Mouse (Mus musculus) cerebellum, postnatal 14 days (tissue): ENCODE measurements at regions not wholly inside any gene's neighbourhood (a gene's known extent, or its start where the extent isn't known, plus 50 kb on each side); places are given as distances from the start of the nearest gene placed in this dataset.

ENCODE experiments used
- DNase-seq, 2 experiments: peaks; one replicate each; pipeline ENCODE4 v3.0.0; 2021; ENCODE audit warnings: mixed read lengths in 2 of 2

DNA sequence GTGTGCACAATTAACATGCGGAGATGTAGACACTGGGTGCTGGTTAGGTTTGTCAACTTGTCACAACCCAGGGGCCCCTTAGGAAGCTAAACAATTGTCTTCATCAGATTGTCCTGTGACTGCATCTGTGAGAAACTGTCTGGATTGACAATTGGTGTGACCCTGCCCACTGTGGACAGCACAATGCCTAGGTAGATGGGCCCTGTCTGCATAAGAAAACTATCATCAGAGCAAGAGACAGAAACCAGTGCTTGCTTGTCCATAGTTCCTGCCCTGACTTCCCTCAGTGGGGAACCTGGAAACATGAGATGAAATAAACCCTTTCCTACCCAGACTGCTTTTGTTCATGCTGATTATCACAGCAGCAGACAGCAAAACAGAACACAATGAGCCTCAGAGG is 63.5 kb upstream of the Tyw5 start:
- DNase-seq = no peak

DNA sequence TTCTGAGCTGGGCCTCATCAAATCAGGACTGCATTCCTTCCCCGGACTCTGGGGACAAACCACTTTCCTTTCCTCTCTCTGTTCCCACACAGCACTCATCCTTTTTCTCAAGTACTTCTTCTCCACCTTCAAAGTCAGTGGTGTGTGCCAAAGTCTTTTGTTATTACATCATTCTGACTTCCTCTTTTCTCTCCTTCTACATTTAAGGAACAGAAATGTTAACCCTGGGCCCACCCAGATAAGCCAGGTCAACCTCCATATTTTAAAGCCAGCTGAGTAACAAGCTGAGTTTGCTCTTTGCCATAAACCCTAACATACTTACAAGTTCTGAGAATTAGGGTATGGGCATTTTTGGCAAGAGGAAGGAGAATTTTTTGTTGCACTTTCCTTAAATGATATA is 65.3 kb upstream of the Tyw5 start:
- DNase-seq = no peak

DNA sequence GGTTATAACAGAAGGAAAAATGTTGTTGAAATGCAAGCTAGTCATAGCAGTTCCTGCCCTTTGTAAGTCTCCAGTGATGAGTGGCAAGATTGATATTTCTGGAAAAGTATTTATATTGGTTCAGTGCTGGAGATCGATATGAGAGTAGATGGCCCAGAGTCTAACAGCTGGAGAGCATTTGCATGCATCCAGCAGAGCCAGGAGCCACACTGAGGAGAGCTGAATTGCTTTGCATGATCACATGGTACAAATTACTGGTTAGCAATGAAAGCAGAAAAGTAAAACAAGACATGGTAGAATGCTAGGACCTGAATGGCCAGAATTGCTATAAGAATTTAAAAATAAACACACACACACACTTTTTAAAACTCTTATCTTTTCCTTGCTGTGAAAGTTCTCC is 70.8 kb upstream of the Tyw5 start:
- DNase-seq = no peak

DNA sequence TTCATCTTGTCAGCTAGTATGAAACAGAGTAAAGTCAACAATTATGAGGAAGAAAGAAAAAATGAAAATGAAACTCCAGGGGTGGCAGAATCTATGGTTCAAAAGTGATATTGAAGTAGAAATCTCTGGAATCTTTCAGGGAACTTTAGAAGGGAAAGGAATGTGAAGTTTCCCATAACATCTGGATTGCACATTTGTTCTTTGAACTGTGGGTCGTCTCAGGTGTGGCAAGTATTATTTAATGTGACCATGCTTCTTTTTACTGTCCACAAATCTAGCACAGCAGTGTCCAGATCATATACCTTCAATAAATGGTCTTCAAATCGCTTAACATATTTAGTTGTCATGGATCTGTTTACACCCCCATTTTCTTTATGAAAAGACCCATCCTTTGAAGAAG is 71.2 kb upstream of the Tyw5 start:
- no peak for DNase-seq

DNA sequence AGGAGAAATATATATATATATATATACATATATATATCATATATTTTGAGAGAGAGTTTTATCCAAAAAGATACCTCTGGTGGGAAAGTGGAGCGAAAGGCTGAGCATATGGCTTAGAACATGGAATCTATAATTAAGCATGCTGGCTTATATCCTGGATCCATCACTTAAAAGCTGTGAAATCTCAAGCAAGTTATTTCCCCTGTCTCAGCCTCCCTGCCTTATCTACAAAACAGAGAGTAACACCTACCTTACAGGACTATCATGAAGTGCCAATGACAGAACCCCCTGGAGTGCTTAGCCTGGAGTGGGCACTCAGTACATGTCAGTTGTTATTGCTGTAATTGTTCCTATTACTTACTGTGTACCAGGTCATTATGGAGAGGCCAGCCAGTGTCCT is 71.9 kb upstream of the Tyw5 start:
- DNase-seq = no peak

DNA sequence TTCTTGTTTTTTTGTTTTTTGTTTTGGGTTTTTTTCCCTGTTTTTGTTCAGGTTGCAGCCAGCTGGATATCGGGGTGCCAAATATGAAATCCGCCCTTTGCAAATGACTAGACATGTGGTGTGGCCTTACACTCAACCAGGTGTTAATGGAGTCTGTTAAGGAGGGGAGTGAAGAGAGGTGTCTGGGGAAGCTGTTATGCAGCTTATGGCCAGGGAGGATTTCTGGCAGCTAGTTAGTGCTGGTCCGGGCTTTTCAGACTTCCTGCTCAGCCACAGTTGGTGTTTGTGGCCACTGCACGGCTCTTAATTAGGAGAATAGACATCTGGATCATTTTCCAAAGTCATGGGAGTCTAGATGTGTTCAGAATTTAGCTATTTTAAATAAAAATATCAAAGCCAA is 72.7 kb upstream of the Tyw5 start:
- no peak for DNase-seq

DNA sequence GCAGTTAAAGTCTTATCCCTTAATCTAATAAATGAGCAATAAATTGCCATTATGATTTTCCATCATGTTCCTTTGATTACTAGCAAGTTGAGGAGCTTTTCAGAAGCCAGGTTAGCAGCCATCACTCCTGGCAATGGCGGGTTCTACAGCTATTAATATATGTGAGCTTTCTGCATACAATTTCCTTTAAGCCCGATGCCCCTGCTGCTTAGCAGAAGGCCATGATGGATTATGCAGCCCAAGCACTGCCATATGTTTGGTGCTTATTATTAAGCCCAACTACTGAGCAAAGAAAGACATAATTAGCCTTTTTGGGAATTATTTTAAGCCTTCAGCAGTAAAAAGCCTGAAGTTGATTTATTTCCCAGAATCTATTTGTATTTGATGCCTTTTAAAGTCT is 82.3 kb upstream of the Tyw5 start:
- no peak for DNase-seq

DNA sequence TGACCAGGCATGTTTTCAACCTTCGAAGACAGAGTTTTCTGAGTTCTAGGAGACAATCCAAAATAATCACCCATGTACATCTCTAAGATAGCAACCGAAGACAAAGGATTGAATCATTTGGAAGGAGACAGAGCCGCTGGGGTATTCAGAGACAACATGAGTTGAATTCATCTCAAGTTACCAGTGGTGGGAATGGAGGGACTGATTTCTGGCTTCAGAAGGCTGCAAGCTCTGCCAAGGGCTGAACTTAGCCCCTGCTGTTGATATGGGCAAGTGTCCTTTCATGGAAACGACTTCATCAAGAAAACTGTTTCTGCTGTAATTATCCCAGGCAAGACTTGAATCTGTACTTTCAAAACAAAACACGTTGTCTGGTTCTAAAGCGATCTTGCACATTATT is 82.7 kb upstream of the Tyw5 start:
- DNase-seq = peak; percentile 30 to 47

DNA sequence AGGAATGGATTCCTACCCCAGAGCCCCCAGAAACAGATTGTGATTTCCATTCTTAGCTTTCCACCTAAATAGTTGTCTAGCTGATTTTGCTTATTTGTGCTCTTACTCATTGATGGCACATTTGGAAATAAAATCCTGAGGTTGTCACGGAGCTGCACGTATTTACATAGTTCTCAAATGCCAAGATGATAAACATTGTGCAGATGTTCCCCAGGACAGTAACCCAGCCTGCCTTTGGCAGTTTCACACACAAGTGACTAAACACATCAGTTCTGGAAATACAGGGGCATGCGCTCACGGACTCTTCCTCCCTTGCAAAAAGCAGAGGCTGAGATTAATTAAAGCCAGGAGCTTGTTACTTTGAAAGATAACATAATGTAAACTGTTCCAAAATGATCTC is 83.1 kb upstream of the Tyw5 start:
- no peak for DNase-seq

DNA sequence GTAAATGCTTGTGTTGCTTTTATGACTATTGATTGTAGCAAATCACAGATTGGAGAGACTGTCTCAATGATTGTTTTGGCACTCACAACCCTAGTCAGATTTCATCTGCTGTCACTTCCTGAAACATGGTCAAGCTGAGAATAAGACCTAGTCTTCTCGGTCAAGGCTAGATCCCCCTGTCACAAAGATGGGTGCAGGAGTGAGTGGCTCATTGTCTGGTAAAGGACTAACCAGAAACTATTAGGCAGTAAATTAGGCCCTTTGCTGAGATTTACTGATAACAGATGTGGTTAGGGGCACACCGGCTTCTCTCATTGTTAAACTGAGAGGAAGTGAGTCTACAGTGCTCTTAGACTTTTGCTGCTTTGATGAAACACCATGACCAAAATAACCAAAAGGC is 85.8 kb upstream of the Tyw5 start:
- no peak for DNase-seq

DNA sequence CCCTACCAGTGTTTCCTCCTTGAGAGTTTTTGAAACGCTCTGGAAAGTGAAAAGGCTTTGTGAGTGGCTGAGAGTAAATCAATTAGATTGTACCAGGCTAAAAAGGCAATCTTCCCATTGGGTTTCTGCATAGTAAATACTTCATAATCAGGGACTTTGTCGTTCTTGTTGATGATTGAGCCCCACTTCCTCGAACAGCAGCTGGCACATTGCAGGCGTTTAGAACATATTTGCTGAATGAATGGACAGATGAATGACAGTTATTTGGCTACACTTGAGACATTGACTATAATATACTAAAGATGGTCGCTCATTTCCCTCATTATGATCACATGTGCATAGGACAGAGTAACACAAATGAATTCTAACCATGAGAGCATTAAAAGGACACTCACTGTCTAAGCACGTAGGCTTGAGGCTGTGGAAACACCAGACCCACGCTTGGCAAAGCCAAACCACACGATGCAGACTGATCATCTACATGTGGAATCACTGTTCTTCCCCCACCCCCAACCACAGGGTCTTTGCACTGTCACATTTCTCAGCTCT is 90.7 kb upstream of the Tyw5 start:
- DNase-seq = no peak

DNA sequence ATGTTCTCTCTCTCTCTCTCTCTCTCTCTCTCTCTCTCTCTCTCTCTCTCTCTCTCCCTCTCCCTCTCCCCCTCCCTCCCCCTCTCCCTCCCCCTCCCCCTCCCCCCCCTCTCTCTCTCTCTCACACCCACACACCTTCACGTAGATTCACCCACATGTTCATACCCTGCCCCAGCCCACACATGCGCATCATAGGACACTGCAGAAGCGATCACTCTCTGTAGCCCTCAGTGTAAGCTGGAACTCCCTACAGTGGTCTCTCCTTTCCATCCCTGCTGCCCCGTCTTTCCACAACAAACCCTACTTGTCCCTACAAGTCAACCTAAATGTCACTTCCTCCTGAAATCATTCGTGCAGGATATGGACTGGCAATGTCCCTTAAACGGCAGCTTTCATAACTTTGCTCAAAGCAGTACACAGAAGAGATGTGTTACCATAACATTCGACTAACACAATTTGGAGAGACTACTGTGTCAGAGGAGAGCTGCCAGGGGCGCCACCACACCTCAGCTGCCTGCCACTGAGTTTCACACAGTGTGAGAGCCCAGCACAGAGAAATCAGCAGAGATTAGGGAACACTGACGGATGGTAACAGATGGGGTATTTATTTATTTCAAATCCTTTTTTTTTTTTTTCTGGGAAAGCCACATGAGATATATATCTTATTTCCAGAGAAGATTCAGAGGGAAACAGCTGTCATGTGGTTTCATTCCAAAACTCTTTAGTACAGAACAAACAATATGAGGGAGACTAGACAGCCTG is 103.6 kb upstream of the Tyw5 start:
- no peak for DNase-seq

DNA sequence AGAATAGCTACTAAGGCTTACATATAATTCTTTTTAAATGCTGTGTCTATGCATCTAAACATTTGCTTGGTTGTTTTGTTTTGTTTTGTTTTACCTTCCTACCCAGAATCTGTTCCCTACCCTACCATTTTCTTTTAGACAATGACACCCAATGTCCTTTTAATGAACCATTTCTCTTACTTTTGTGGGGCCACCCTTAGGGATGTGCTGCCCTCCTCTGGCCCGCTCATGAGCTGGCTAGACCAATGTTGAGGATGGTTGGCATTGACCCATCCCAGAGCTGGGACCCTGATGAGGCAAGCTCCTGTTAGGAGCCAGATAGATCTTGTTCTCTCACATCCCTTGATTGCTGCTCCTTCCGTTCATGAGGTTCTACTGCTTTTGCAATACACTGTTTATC is 105.0 kb upstream of the Tyw5 start:
- no peak for DNase-seq

DNA sequence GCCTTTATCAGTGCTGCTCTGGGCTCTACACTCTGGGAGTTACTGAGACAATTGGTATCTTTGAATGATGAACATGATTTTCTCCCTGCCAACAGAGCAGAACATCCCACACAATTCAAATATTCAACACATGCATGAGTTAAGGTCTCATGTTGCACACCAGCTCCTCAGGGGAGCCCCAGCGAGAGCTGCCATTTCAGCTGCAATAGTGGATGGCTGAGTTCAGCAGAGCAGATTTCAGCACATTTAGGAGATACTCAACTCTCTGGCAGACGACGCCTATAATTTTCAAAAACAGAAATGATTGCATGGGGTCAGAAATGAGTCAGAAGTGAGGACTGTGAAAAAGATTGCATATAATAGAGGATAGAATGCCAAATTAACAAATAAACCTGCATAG is 105.6 kb upstream of the Tyw5 start:
- no peak for DNase-seq

DNA sequence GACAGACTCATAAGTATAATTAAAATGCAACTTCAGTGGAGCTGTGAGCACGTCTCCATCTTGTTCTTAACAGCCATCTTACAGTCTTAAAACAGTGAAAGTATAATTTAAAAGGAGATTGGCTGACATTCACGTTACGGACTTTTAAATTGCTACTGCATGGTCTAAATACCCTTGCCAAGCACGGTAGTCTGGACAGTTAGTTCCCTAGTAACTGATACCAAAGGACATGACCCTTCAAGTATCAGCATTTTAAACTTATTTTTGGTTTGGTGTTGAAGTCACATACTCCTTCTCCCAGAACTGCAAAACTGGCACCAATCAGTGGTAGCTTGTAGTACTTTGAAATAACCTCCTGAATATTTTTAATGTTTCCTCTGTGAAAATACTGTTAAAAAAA is 119.1 kb upstream of the Tyw5 start:
- DNase-seq = no peak

DNA sequence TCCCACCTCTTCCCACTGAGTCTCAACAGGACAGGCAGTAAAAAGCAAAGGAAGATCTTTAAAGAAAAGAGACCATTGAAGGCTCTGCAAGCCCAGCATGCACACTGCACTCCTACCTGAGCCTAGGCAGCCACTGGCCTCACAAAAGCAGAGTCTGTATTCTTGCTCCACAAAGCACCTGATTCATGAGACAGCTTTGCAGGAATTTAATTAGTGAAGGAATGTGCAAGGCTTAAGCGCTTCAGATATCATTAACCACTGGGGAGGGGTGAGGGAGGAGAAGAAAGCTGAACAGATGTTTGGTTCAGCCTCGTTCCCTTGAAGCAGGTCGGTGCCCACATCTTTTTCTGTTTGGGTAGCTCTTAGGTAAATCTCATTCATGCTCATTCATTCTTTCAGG is 121.8 kb upstream of the Tyw5 start:
- no peak for DNase-seq

DNA sequence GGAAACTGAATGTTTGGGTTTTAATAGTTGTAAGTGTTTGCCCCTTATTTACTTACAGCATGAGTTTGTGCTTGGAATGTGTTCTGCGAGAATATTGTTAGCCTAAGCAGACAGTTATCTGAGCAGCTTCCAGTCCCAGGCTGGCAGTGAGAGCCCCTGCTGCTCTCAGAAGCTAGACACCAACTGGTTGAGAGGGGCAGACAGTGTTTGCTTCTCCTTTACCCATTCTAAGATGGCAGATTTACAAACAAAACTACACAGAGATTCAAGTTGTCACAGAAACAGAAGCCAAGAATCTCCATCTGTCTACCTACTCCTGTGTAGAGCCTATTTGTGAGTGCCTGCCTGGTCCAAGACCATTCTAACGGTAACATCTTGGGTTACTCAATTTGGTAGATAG is 122.4 kb upstream of the Tyw5 start:
- DNase-seq = peak; percentile 9 to 34

DNA sequence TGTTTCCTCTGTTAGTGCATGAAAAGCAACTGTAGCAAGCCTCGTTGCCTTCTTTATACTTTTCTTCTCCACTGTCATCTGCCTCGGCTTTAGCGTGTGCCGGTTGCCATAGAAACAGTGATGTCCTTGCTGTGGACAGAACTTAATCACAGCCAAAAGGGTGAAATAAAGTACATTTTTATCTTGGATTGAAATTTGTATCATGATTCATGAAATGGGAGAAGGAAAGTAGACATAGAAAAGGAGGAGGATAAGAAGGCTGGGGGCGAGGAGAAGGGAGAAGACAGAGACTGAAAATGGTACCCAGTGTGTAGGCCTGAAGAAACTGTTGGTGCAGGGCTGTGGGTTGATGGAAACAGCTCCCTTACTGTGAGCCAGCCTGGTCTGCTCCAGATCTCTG is 130.5 kb upstream of the Tyw5 start:
- DNase-seq = no peak

DNA sequence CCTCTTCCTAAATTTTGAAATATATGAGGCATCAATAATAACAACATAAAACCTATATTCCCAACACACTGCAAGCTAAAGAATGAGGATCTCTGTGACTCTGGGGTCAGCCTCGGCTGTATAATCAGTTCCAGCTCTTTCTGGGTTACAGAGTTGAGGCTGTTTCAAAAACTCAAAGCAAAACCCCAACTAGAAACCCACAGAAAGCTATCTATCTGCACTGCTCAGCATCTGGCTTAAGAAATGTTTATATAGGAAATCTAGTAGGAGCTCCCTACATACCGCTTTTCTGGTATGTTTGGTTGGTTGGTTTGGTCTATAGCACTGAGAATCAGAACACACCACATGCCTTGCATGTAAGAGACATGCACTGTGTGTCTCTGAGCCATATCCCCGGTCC is 137.8 kb upstream of the Tyw5 start:
- DNase-seq = no peak

DNA sequence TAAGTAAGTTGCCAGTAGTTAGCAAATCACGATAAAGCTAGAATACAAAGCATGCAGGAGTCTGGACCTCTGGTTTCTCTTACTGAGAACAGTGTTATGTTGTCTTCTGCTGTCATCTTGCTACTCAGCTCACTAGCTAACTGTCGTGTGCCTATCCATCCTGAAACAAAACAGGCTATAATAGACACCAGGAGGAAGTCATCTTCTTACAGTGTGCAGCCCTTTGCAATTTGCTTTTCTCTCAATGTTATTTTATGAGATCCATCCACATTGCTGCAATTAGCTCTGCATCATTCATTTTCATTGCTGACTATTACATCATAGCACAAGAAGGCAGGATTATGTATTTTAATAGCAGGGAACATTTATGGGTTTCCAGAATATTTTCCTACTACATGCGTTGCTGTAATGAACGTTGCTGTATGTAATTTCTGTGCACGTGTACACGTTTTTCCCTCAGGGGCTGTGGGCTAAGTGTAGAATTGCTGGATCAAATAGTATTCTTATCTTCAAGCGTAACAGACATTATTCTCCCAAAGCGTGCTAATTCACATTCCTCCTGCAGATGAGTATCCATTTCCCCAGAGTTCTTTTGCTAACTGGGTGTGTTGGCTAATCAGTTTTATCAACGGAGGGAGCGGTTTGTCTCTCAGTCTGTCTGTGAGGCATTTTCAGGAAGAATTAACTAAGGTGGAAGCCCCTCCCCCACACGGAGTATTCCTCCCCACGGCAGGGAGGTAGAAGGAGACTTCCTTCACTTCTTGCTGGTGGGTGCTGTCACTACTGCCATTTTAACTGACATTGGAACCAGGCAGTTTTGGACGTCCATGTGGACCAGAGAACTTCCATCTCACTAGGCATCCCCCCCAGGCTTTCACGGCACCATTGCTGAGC is 139.1 kb upstream of the Tyw5 start:
- DNase-seq = no peak

DNA sequence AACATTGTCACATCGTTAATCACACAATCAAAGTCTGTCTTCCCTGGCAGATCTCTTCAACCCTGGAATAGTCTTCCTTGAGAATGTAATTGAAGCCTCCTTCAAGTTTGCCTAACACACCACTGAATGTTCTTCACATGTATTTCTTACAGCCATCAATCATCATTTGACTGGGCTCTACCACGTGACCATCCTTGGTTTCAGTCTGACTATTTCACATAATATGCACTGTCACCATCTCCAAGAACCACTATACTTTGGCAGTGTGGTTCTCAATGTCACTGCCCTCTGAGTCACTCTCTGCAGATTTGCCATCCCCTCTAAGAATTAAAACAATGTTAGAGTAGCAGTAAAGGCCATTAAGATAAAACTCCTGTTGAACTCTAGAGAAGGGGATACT is 154.6 kb upstream of the Tyw5 start:
- no peak for DNase-seq

DNA sequence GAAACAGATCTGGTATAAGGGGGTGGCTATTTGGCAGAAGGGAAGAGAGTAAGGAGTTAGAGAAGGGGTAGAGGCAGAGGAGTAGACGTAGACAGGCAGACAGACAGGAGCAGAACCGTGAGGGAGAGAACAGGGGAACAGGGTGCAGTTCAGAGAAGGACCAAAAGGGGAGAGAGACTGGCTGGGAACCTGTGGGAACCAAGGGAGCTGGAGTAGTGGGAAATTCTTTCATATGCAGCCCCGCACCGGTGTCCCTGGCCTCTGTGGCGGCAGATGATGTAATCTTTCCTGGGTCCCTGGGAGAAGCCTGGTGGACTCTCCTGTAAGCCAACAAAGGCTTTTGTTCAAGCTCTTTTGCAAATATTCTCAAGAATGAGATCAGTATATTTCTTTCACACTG is 157.8 kb upstream of the Tyw5 start:
- DNase-seq = no peak

DNA sequence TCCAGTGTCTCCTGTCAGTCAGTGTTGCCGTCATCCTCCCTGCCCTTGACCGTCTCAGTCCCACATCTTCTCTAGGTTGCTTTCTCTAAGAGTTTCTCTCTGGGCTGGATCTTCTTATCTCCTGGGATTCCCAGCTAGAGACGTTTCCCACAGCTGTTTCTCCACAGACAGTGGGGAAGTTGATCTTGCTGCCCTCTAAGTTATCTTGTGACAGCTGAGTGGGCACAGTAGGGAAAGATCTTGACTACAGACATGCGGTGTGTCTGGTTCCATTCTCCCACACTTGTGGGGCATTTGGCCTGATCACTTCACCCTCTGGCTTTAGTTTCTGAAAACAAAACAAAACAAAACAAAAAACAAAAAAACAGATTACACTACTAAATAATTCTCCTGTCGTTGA is 165.2 kb upstream of the Tyw5 start:
- DNase-seq = no peak

DNA sequence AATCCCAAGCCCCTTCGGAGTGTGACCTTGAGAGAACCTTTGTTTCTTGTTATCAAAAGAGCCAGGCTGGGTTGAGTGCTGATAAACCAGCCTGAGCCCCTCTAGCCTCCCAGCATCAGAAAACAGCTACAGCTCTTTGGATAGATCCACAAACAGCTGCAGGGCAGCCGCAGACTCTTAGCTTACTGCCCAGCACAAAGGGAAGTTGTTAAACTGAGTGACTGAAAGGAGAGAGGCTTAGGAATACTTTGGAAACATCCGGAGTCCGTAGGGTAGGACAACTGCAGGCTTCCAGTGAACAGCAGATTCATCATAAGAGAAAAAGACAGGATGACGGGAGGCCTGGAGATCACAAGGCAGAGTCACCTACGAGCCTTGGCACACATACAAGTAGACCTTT is 166.9 kb upstream of the Tyw5 start:
- DNase-seq = no peak
